Mouse (Mus musculus) inflammation-experienced regulatory T-cells, adult 6 months (primary cell): ENCODE data around the gene Sirpb1b. TPM values are rescaled to one million over a fixed set of nuclear protein-coding genes. Genes with fewer than 3 reads are reported as not detected.
"Not testable (repeated sequence)": the region's sequence is repeated elsewhere in the genome, so short reads cannot be mapped to it uniquely, and the experiment has no call there.

Experiments used
- ATAC-seq: one replicate; pipeline ENCODE4 v1.8.0; 2017
- polyA plus RNA-seq, 3 experiments: library from polyadenylated mRNA; unstranded; fragments of 100-300 nt; shearing (Covaris generic); gene quantifications; one replicate each; pipeline ENCODE4 v1.2.1; 2017

The Sirpb1b gene
- polyA plus RNA-seq, result not detected

GRCm38 (mm10) chr3:15574887-15575286 lies at the start of gene Sirpb1b:
Gene Sirpb1b (minus strand): TSS chr3:15575065.
- ATAC-seq, result not testable (repeated sequence)

DNA sequence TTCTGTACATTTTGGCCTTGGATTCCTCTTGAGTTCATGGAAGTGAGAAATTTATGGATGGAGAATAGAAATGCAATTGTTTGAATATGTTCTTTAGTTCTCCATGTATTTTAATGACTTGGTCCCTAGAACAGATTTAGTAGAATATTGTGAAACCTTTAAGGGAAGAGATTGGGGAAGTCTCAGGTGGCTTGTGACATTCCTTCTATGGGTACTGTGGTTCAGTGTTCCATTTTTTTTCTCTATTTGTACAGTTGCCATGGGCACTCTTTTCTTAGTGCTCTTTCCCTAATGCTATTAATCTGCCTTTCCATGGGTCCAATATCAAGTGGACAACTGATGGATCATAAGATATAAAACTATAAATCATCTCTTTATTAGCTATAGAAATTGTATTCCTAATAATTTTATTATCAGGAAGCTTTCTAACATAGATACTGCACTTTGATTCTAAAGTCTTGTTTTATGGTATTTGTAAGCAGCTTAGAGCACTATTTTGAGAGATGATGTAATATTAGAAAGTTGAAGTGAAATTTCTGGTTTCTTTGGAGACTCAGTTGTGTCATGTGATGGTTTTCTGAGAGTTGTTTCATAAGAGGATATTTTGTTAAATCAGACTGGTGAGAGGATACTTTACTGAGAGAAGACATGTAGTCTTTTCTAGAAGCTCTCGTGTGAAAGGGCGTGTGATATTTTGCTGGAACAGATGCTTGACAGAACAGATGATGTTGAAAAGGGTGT lies 15.7 kb upstream of the Sirpb1b start:
- ATAC-seq, result not testable (repeated sequence)

- ATAC-seq, result not testable (repeated sequence)
Measured at GRCm38 (mm10) chr3:15586665-15587064, 11.8 kb upstream of the Sirpb1b start.

DNA sequence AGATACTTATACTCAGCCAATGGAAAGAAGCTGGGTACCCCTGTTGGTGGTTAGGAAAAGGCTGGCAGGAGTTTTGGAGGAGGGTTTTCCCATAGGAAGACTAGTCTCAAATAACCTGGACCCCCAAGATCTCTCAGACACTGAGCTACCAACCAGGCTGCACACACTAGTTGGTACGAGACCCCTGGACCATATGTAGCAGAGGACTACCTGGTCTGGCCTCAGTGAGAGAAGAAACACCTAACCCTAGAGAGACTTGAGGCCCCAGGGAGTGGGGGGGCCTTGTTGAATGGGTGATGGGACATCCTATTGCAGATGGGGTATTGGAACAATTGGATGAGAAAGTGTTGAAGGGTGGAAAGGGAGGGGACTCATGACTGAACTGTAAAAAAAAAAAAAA lies 8.6 kb upstream of the Sirpb1b start:
- ATAC-seq, result no peak

- ATAC-seq, result not testable (repeated sequence)
Measured at GRCm38 (mm10) chr3:15582948-15583347, 8.1 kb upstream of the Sirpb1b start.

- not testable (repeated sequence) for ATAC-seq
Measured at GRCm38 (mm10) chr3:15576466-15576865, 1.6 kb upstream of the Sirpb1b start.

DNA sequence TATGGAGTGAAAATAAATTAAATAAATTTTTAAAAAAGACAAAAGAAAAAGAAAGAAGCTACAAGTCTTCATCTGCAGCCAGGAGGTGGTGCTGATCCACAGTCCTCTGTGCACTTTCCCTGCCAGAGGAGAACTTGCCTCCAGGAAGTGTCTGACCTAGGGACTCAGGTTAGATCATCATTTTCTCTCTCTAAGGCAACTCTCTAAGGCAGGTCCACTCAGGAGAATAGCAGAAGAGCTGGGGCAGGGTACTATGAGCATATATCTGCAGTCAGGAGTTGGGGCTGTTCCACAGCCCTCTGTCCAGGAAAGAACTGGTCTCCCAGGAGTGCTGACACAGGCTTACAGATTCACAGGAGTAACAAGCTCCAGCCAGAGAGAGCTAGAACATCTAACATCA lies 46.3 kb downstream of the Sirpb1b start:
- no peak for ATAC-seq

DNA sequence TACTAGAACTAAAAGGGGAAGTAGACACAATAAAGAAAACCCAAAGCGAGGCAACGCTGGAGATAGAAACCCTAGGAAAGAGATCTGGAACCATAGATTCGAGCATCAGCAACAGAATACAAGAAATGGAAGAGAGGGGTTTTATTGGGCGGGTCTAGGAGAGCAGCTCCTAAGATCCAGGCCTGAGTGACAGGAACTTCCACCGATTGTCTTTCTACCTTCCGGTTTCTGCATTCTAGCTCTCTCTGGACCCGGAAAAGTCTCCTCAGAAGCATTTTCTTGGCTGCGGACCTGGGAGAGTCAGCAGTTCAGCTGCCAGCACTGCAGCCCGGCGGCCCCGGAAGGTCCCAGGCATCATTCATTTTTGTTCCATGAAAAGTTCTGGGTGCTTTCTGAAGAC lies 61.3 kb downstream of the Sirpb1b start:
- not testable (repeated sequence) for ATAC-seq

DNA sequence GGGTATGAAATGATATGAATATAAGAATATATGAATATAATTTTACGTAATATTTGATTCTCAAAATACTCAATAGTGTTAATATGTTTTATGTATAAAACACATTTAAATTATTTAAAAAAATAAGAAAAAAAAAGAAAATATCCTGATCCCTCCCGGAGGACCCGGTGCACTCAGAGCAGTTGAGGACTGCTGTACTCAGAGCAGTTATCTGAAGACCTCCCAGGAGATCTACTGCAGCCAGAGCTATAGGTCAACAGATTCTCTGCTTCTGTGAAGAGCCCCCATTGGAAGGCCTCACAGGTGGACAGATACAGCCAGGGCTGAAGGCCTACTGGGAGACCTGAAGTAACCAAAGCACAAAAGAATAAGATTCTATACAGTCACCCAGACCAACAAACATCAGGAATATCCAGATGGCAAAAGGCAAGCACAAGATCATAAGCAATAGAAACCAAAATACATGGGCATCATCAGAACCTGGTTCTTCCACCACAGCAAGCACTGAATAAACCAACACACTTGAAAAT lies 67.0 kb downstream of the Sirpb1b start:
- not testable (repeated sequence) for ATAC-seq

GRCm38 (mm10) chr3:15474831-15475230 lies 100.0 kb downstream of the Sirpb1b start:
- ATAC-seq, result not testable (repeated sequence)

DNA sequence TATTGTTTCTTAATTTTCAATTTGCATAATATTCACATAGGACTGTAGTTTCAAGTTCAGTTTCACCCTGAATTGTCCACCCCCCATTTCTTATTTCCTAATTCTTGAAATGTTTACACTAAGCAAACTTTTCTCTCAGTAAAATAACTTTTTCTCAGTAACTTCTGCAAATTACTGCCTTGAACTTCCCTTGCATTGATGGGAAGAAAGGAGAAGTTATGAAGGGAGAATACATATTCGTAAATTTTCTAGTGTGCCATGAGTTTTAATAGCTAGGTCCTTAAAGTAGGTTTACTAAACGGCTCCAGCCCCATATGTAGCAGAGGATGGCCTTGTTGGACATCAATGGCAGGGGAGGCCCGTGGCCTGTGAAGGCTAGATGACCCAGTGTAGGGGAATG lies 104.7 kb downstream of the Sirpb1b start:
- not testable (repeated sequence) for ATAC-seq

Other genes starting within 250 kb of the Sirpb1b start
- under 1 TPM in 1 of 3 experiments, not detected in 2; 0.60 TPM for gene Gm9733, start 242.8 kb downstream of the Sirpb1b start, polyA plus RNA-seq
- gene Sirpb1a, start 148.5 kb downstream of the Sirpb1b start, polyA plus RNA-seq, result under 1 TPM in 1 of 3 experiments, not detected in 2; 0.70 TPM